Mouse (Mus musculus) MEL-GATA-1-ER (cell line): ENCODE results near the gene Cpsf4.
A peak's percentile ranks its signal among the peaks of the same experiment; 100 is the strongest.
"Not testable (repeated sequence)": the region's sequence is repeated elsewhere in the genome, so short reads cannot be mapped to it uniquely, and the experiment has no call there.

Experiments
- DNase-seq: peaks from one replicate; pipeline ENCODE4 v3.0.0-alpha.2; 2012; ENCODE audit warnings: low read depth; ENCODE audit errors: extremely low read depth

Gene Cpsf4

DNA sequence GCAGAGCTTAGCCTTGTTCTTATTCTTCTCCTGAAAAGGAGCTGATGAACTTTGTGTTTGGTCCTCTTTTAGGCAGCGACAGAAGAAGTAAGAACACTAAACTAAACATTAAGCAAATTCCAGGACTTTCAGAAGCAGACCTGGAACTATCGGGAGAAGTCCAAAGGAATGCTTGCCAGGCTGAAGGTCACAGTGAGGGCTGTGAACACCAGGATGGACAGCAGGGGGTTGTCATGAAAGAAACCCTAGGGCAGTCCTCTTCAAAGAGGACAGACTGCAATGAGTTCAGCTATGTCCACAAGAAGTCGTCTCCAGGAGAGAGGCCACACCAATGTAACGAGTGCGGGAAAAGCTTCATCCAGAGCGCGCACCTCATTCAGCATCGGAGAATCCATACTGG, 53.0 kb downstream of the Cpsf4 start:
- DNase-seq = no peak

DNA sequence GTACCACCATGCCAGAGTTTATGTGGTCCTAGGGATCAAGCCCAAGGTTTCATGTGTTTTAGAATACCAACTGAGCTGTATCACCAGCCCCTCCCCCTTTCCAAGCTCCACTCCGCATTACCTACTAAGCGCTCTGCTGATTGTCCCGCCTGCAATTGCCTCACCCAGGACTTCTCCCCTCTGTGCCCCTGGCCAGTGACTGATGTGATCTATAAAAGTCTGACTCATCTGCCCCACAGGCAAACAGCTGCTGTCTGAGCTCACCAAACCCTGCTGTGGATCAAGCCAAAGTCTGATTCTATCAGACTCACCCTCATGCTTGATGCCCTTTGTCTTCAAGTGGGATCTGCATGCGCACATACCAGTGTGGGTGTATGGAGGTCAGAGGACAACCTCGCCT, 55.8 kb downstream of the Cpsf4 start:
- no peak for DNase-seq

DNA sequence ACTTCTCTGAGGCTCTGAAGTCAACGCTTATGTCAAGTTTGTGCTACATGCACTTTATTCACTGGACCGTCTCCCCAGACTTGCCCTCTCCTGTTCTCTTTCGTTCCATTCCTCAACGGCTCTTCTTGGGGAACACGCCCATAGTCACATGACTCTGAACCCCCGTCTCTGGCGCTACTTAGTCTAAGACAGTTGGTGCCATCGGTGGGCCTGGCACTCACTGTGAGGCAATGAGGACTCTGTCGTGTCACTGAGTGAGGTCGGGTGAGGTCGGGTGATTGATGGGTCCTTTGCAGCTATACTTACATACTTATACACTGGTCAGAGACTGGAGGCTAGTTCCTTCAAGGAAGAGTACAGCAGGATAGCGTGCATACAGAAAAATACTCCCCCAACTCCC, 56.4 kb downstream of the Cpsf4 start:
- DNase-seq = no peak

DNA sequence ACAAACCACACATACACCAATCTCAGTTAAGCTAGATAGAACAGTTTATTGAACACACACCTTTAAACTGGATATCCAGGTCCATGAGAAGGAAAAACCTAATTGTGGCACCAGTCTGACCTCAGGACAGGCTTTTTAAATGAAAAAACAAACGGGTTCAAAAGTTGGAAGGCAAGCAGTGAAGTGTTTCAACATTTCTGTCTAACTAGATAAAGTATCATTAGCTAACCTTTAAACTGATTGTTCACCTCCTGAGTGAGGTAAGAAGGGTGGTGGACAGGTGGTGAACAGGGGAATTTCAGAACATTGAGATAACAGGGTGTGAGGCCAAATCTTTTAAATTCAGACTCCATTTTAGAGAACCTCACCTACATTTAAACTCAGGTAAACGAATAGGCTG, 59.4 kb downstream of the Cpsf4 start:
- no peak for DNase-seq

DNA sequence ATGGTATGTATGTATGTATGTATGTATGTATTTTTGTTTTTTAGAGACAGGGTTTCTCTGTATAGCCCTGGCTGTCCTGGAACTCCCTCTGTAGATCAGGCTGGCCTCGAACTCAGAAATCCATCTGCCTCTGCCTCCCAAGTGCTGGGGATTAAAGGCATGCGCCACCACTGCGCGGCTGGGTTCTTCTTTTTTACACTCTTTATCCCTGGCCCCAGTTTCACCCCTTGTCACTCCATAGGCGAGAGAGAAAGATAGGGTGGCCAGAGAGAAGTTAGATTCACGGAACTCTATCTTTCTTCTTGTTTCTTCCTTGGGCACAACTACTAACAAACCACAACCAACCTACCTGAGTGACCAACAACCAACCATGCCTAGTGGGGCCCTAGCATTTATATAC, 62.3 kb downstream of the Cpsf4 start:
- DNase-seq = not testable (repeated sequence)

DNA sequence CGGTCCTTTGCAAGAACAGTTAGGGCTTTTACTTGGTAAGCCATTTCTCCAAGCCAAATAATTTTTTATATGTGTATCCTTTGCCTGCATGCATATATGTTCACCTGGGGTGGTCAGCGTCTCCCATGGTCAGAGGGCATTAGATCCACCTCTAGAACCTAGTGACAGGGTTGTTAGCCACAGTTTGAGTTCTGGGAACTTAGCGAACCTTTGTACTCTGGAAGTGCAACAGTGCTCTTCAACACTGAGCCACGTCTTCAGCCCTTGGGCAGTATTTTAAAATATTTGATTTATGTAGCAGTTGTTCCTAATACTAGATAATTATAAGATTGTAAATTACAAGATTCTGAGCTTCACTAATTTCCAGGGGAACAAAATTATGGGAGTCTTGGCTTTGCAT, 63.6 kb downstream of the Cpsf4 start:
- no peak for DNase-seq

DNA sequence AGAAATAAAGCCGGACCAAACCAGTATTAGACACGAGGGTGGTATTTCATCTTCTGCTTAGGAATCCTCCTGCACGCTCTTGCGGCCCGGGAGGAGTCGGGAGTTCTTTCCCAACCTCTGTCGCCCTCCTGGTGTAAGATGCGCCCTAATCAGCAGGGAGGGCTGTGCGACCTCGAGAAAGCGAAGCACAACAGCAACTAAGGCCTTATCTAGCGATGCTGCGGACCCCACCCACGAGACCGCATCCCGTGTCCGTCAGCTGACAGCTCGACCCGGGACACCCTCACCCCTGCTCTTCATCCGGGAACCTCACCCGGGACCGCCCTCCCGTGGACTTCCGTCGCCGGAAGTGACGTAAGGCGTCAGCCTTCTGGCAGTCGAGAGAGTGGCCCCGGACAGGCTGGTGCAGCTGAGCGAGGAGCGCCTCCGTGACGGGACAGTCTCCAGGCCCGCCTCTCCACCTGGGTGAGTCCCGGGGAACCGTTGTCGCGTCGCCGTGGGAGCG, 64.4 kb downstream of the Cpsf4 start, which contains the start of gene Zfp655:
Gene Zfp655, plus strand, starts transcription at position 349 of the 505 bp plus-strand sequence.
- peak; percentile 95 for DNase-seq
